Mouse (Mus musculus): ENCODE results near the gene Pde6g.
"Not testable (repeated sequence)": the region's sequence is repeated elsewhere in the genome, so short reads cannot be mapped to it uniquely, and the experiment has no call there.

The Pde6g gene

GRCm38 (mm10) chr11:120422651-120423568 lies 30.4 kb downstream of the Pde6g start:
- no peak for DNase-seq (ENCODE audit: low read depth, low spot score)

DNA sequence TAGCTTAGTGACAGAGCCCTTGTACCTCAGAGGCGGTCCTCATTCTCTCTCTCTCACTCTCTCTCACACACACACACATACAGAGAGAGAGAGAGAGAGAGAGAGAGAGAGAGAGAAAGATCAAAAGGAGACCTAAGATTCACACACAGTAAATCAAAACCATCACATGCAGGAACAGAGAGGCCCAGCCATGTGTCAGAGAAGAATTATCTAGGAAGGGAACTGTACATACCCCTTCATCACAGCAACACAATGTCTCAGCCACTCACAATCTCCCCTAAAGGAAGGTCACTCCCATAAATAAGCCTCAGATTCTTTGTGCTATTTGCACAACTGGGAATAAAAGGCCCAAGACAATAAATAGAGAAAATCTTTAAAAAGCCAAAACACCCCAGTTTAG lies 34.7 kb downstream of the Pde6g start:
- no peak for DNase-seq (ENCODE audit: low read depth, low spot score)

- no peak for DNase-seq (ENCODE audit: low read depth, low spot score)
Observed at GRCm38 (mm10) chr11:120417852-120418251, 35.4 kb downstream of the Pde6g start.

- DNase-seq (ENCODE audit: low read depth, low spot score) = not testable (repeated sequence)
Observed at GRCm38 (mm10) chr11:120413621-120414020, 39.7 kb downstream of the Pde6g start.

GRCm38 (mm10) chr11:120406445-120406844 lies 46.9 kb downstream of the Pde6g start:
- DNase-seq (ENCODE audit: low read depth, low spot score) = no peak

GRCm38 (mm10) chr11:120405867-120406266 lies 47.4 kb downstream of the Pde6g start:
- DNase-seq (ENCODE audit: low read depth, low spot score) = no peak

DNA sequence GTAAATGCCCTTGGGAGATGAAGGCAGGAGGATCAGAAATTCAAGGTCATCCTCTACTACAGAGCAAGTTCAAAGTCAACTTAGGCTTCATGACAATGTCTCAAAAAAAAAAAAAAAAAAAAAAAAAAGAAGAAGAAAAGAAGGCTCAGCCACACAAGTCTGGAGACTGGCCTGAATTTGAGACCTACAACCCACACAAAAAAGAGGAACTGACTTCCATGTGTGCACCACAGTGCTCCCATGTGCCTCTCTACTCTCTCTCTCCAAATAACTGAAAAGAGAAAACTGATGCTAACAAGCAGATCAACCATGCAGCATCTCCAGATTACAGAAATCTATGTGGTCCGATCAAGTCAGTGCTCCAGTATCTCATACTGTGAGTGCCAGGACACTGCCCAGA lies 48.5 kb downstream of the Pde6g start:
- no peak for DNase-seq (ENCODE audit: low read depth, low spot score)

GRCm38 (mm10) chr11:120399319-120399718 lies 54.0 kb downstream of the Pde6g start:
- no peak for DNase-seq (ENCODE audit: low read depth, low spot score)

Data from brain, adult 2 months (tissue).